Mouse (Mus musculus) layer of hippocampus, postnatal 14 days (tissue): Measurements from ENCODE around the gene Dnajc13. TPM values are rescaled to one million over a fixed set of nuclear protein-coding genes. Genes with fewer than 3 reads are reported as not detected.

Experiments
- DNase-seq, 2 experiments: peaks; one replicate each; pipeline ENCODE4 v3.0.0; 2021 to 2022; ENCODE audit warnings: low spot score in 2 of 2, mixed read lengths in 1 of 2
- long read RNA-seq, 2 experiments: library from polyadenylated mRNA; stranded (forward); transcript quantifications; one replicate each; pipeline ENCODE4 v2.0.0; 2021
- total RNA-seq, 2 experiments: library from RNA; stranded (reverse); gene quantifications; 2 replicates each; pipeline ENCODE4 v1.2.3; 2021

Gene Dnajc13
- total RNA-seq, result 10 to 100 TPM; 60.7 to 77.9 TPM
- long read RNA-seq, experiment 1, partial matches to known transcripts, result 3 of 6 reads
- long read RNA-seq, experiment 1, other reads (novel, unspliced or antisense), result 3 of 6 reads
- long read RNA-seq, experiment 2, partial matches to known transcripts, result 4 of 11 reads
- long read RNA-seq, experiment 2, other reads (novel, unspliced or antisense), result 7 of 11 reads

GRCm38 (mm10) chr9:104262823-104263352, at the start of gene Dnajc13:
Dnajc13 (minus strand) TSS chr9:104262930.
- DNase-seq, result peak; percentile 96 to 98

GRCm38 (mm10) chr9:104306734-104307133, 44.0 kb upstream of the Dnajc13 start:
- DNase-seq, result peak; percentile 70 to 82

- DNase-seq, result no peak
These were observed 42.8 kb upstream of the Dnajc13 start for GRCm38 (mm10) chr9:104305333-104306111.

- no peak for DNase-seq
These were observed 42.1 kb upstream of the Dnajc13 start for GRCm38 (mm10) chr9:104304800-104305199.

- no peak for DNase-seq
These were observed 41.6 kb upstream of the Dnajc13 start for GRCm38 (mm10) chr9:104304376-104304775.

GRCm38 (mm10) chr9:104300569-104300968, 37.8 kb upstream of the Dnajc13 start:
- no peak for DNase-seq

GRCm38 (mm10) chr9:104297041-104297440, 34.3 kb upstream of the Dnajc13 start:
- no peak for DNase-seq

- no peak for DNase-seq
These were observed 22.2 kb upstream of the Dnajc13 start for GRCm38 (mm10) chr9:104284934-104285333.

- no peak for DNase-seq
These were observed 19.8 kb upstream of the Dnajc13 start for GRCm38 (mm10) chr9:104282536-104282935.

GRCm38 (mm10) chr9:104281737-104282136, 19.0 kb upstream of the Dnajc13 start:
- DNase-seq, result no peak

GRCm38 (mm10) chr9:104280725-104281495, 18.2 kb upstream of the Dnajc13 start:
- no peak for DNase-seq

GRCm38 (mm10) chr9:104277528-104278162, 14.9 kb upstream of the Dnajc13 start:
- peak; percentile 41 to 72 for DNase-seq

- DNase-seq, result no peak
These were observed 12.5 kb upstream of the Dnajc13 start for GRCm38 (mm10) chr9:104275084-104275785.

GRCm38 (mm10) chr9:104272057-104272456, 9.3 kb upstream of the Dnajc13 start:
- DNase-seq, result no peak

GRCm38 (mm10) chr9:104271642-104272041, 8.9 kb upstream of the Dnajc13 start:
- DNase-seq, result no peak

- DNase-seq, result no peak
These were observed 7.2 kb upstream of the Dnajc13 start for GRCm38 (mm10) chr9:104269944-104270343.

GRCm38 (mm10) chr9:104269349-104269871, 6.7 kb upstream of the Dnajc13 start:
- no peak for DNase-seq

- DNase-seq, result no peak
These were observed 1.8 kb upstream of the Dnajc13 start for GRCm38 (mm10) chr9:104264567-104264966.

- peak in 1 of 2 experiments; percentile 22 for DNase-seq
These were observed 541 bp downstream of the Dnajc13 start for GRCm38 (mm10) chr9:104262016-104262762.
